Mouse (Mus musculus) myocyte (in vitro differentiated cells): Measurements from ENCODE around the gene Lipa. TPM values are rescaled to one million over a fixed set of nuclear protein-coding genes. Genes with fewer than 3 reads are reported as not detected.

ENCODE experiments used
- H3K27me3 ChIP-seq: one replicate; pipeline ENCODE4 v1.6.1; 2011; ENCODE audit not compliant: control insufficient read depth, insufficient read depth, insufficient read length
- H3K36me3 ChIP-seq: one replicate; pipeline ENCODE4 v1.6.1; 2011; ENCODE audit not compliant: control insufficient read depth, insufficient read depth
- H3K4me2 ChIP-seq: one replicate; pipeline ENCODE4 v1.6.1; 2011; ENCODE audit warnings: low read depth, control low read depth
- H3K4me3 ChIP-seq: one replicate; pipeline ENCODE4 v1.5.1; 2011; ENCODE audit warnings: mild to moderate bottlenecking, control low read depth, moderate library complexity
- H3K79me2 ChIP-seq: one replicate; pipeline ENCODE4 v1.6.1; 2011; ENCODE audit not compliant: control insufficient read depth, insufficient read depth
- H3ac ChIP-seq: one replicate; pipeline ENCODE4 v1.6.1; 2011; ENCODE audit not compliant: control insufficient read depth, insufficient read length
- CEBPB ChIP-seq: IDR thresholded peaks from 2 replicates; pipeline ENCODE4 v1.6.1; 2011; ENCODE audit warnings: mild to moderate bottlenecking, moderate library complexity; ENCODE audit not compliant: poor library complexity, insufficient read depth, severe bottlenecking
- E2F4 ChIP-seq: IDR thresholded peaks from one replicate; pipeline ENCODE4 v1.6.1; 2011; ENCODE audit warnings: mild to moderate bottlenecking, control low read depth, moderate library complexity; ENCODE audit not compliant: insufficient read depth
- MAX ChIP-seq: IDR thresholded peaks from one replicate; pipeline ENCODE4 v1.6.1; 2011; ENCODE audit warnings: low read depth, mild to moderate bottlenecking, control low read depth
- MYOD1 ChIP-seq, 3 experiments: IDR thresholded peaks; one replicate each; pipeline ENCODE4 v1.6.1; 2011; ENCODE audit warnings: control low read depth in 2 of 3, low read depth in 2 of 3, mild to moderate bottlenecking in 2 of 3, moderate library complexity in 1 of 3; ENCODE audit not compliant: insufficient read length in 2 of 3, control insufficient read depth in 1 of 3
- MYOG ChIP-seq, 3 experiments: IDR thresholded peaks; one replicate each; pipeline ENCODE4 v1.6.1; 2011; ENCODE audit warnings: control low read depth in 2 of 3, low read depth in 2 of 3, mild to moderate bottlenecking in 2 of 3; ENCODE audit not compliant: insufficient read length in 2 of 3, control insufficient read depth in 1 of 3, insufficient read depth in 1 of 3
- POLR2A ChIP-seq: IDR thresholded peaks from one replicate; pipeline ENCODE4 v1.6.1; 2011; ENCODE audit warnings: low read depth, mild to moderate bottlenecking, control low read depth, moderate library complexity; ENCODE audit not compliant: insufficient read length
- POLR2AphosphoS2 ChIP-seq: IDR thresholded peaks from one replicate; pipeline ENCODE4 v1.6.1; 2011; ENCODE audit warnings: low read depth, control low read depth; ENCODE audit not compliant: insufficient read length
- REST ChIP-seq: IDR thresholded peaks from one replicate; pipeline ENCODE4 v1.6.1; 2011; ENCODE audit warnings: mild to moderate bottlenecking, control low read depth, moderate library complexity; ENCODE audit not compliant: insufficient read depth, insufficient read length
- SRF ChIP-seq: IDR thresholded peaks from one replicate; pipeline ENCODE4 v1.6.1; 2011; ENCODE audit warnings: low read depth; ENCODE audit not compliant: control insufficient read depth, insufficient read length
- TCF12 ChIP-seq: IDR thresholded peaks from one replicate; pipeline ENCODE4 v1.6.1; 2011; ENCODE audit warnings: mild to moderate bottlenecking, control low read depth; ENCODE audit not compliant: poor library complexity, insufficient read depth, severe bottlenecking
- TCF3 ChIP-seq: IDR thresholded peaks from one replicate; pipeline ENCODE4 v1.6.1; 2011; ENCODE audit warnings: low read depth, control low read depth; ENCODE audit not compliant: insufficient read length
- USF1 ChIP-seq: IDR thresholded peaks from one replicate; pipeline ENCODE4 v1.6.1; 2011; ENCODE audit warnings: low read depth, mild to moderate bottlenecking, control low read depth, moderate library complexity
- polyA plus RNA-seq: library from polyadenylated mRNA; unstranded; fragments of >200 nt; fragmentation: generic; extraction: Trizol; gene quantifications from one replicate; pipeline ENCODE4 v1.2.1, GENCODE M21; 2012; ENCODE audit warnings: missing spikeins

Gene Lipa
- polyA plus RNA-seq, 1 experiment: 21.4 TPM

DNA sequence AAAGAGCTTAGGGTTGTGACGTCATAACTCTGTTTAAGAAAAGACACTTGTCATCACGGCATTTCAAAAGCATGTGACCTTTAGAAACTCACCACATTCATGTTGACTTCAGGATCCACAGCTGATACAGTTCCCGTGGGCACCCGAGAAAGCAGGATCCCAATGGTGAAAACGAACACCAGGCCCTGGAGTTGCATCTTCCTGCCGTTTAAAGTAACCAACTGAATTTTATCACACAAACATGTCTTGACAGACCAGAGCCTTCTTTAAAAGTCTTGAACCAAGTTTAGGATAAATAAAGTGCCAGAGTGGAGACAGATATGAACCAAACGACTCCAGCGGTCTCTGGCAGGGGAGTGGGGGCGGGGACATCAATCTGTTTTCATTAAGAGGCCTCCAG is 2.6 kb downstream of the Lipa start:
- Histone ChIP-seq H3K4me2 (no peak overlapping the region), H3K36me3 (no peaks in the 10 kb centered on the region), H3K27me3 (no peaks in the 10 kb centered on the region), H3K79me2 (no peaks in the 10 kb centered on the region), H3ac (no peak overlapping the region), H3K4me3 (no peak overlapping the region)
- TF ChIP-seq CEBPB (no peak), USF1 (no peak), MYOG (IDR thresholded peaks at IDR 0.05; ENCODE audit: control insufficient read depth in 1 of 3, insufficient read depth in 1 of 3, insufficient read length in 2 of 3, low read depth in 2 of 3) (no peak), SRF (no peak), MAX (no peak), POLR2AphosphoS2 (no peak), E2F4 (no peak), POLR2A (no peak), MYOD1 (IDR thresholded peaks at IDR 0.05; ENCODE audit: control insufficient read depth in 1 of 3, insufficient read length in 2 of 3, low read depth in 2 of 3) (no peak), TCF12 (no peak), TCF3 (no peak), REST (no peak)

DNA sequence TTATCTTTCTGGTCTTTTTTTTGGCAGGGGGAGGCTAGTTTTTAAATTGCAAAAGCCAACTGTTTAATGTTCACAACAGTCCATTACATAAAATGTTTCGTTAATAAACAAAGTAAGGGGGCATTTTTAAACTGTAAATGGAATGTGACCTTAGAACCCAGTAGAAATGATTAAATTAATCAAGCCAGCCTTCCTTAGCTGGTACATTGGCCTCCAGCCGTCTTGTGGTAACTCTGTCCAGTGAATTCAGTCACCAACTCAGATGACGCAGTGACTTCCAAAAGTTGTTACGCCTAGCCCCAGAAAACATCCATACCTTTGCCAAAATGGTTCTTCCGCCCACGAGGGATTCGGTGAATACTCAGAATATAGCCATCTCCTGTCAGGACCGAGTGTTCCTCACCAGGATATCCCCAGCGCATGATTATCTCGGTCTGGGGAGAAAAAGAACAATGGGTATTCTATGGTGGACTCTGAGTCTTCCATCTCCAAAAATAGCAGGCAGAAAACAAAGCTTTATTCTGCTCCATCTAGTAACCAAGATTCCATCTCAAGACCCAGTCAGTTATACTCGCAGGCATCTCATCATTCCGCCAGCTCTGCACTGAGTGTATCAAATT is 4.1 kb downstream of the Lipa start:
- H3K27me3 ChIP-seq: no peaks in the 10 kb centered on the region
- TF ChIP-seq TCF3: no peak
- no peaks in the 10 kb centered on the region for H3K79me2 ChIP-seq
- no peak overlapping the region for H3K4me3 ChIP-seq
- no peak overlapping the region for H3ac ChIP-seq
- H3K36me3 ChIP-seq: no peaks in the 10 kb centered on the region
- H3K4me2 ChIP-seq: no peak overlapping the region

DNA sequence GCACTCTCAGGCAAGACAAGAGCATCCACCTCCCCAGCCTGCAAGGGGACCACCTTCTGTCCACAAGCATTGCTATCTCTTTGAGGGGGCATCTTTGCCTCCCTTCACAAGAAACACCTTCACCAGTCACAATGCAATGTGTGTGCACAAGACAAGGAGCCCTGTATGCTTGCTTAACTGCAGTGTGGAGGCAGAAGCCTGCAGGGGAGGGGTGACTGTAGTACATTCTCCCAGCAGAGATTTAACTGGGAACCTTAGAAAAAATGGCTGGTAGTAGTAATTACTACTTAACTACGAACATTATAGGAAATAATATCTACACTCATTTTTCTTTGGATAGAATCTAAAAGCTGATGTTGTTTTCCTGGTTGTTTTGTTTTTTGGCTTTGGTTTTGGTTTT is 5.3 kb downstream of the Lipa start:
- no peaks in the 10 kb centered on the region for H3K27me3 ChIP-seq
- no peaks in the 10 kb centered on the region for H3K36me3 ChIP-seq
- TF ChIP-seq CEBPB (no peak), USF1 (no peak), SRF (no peak), POLR2AphosphoS2 (no peak), E2F4 (no peak), MYOG (IDR thresholded peaks at IDR 0.05; ENCODE audit: control insufficient read depth in 1 of 3, insufficient read depth in 1 of 3, insufficient read length in 2 of 3, low read depth in 2 of 3) (no peak), TCF12 (no peak), MYOD1 (IDR thresholded peaks at IDR 0.05; ENCODE audit: control insufficient read depth in 1 of 3, insufficient read length in 2 of 3, low read depth in 2 of 3) (no peak), TCF3 (no peak), POLR2A (no peak)
- H3K79me2 ChIP-seq: no peaks in the 10 kb centered on the region
- no peak overlapping the region for H3K4me3 ChIP-seq
- H3ac ChIP-seq: no peak overlapping the region
- H3K4me2 ChIP-seq: no peak overlapping the region

DNA sequence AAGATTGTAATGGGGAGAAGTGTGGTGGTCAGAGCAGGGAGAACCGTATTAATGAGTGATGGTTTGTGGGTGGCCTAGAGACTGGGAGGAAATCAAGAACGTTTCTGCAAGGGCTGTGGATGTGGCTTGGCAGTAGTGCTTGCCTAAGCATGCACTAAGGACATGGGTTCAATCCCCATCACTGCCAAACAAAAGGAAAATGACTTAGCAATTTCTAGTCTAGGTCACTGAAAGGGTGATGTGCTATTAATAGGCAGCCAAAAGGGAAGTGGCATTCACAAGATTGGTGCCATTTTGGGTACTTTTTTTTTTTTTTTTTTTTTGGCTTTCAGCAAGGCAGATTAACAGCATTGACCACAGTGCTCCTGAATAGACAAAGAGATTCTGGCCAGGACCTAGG is 5.9 kb downstream of the Lipa start:
- Histone ChIP-seq H3K4me3 (no peak overlapping the region), H3K4me2 (no peak overlapping the region), H3K27me3 (no peaks in the 10 kb centered on the region), H3ac (no peak overlapping the region), H3K36me3 (no peaks in the 10 kb centered on the region), H3K79me2 (no peaks in the 10 kb centered on the region)
- TF ChIP-seq USF1: no peak
- TF ChIP-seq SRF: no peak
- no peak for TF ChIP-seq E2F4
- TF ChIP-seq MAX: no peak
- TF ChIP-seq POLR2AphosphoS2: no peak
- TF ChIP-seq TCF12: no peak
- no peak for TF ChIP-seq MYOD1 (IDR thresholded peaks at IDR 0.05; ENCODE audit: control insufficient read depth in 1 of 3, insufficient read length in 2 of 3, low read depth in 2 of 3)
- TF ChIP-seq TCF3: no peak
- TF ChIP-seq POLR2A: no peak
- no peak for TF ChIP-seq CEBPB
- TF ChIP-seq REST: no peak
- TF ChIP-seq MYOG (IDR thresholded peaks at IDR 0.05; ENCODE audit: control insufficient read depth in 1 of 3, insufficient read depth in 1 of 3, insufficient read length in 2 of 3, low read depth in 2 of 3): no peak

DNA sequence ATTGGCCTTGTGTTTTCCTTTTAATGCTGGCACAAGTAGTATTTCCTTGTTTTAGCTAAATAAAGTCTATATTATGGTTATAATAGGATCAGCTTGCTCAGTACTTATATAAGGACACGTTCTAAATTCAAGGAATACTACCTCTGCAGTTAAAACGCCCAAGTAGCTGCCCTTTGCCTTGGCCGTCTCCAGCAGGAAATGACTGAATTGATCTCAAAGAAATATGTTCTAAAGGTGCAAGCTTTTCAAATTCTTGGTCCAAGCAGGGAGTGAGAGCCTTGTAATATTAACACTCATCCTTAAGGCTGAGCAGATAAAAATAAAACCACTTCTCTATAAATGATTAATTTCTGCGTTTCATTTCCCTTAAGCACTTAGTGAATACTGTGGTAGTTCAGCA is 7.2 kb downstream of the Lipa start:
- TF ChIP-seq MYOG (IDR thresholded peaks at IDR 0.05; ENCODE audit: control insufficient read depth in 1 of 3, insufficient read depth in 1 of 3, insufficient read length in 2 of 3, low read depth in 2 of 3): no peak
- no peak for TF ChIP-seq SRF
- no peak for TF ChIP-seq MYOD1 (IDR thresholded peaks at IDR 0.05; ENCODE audit: control insufficient read depth in 1 of 3, insufficient read length in 2 of 3, low read depth in 2 of 3)
- no peak for TF ChIP-seq POLR2AphosphoS2
- H3K4me2 ChIP-seq: no peak overlapping the region
- H3K27me3 ChIP-seq: no peaks in the 10 kb centered on the region
- H3K36me3 ChIP-seq: no peaks in the 10 kb centered on the region
- H3K4me3 ChIP-seq: no peak overlapping the region
- H3K79me2 ChIP-seq: no peaks in the 10 kb centered on the region
- no peak overlapping the region for H3ac ChIP-seq
